ENCODE assay signal across 8 mouse cellular contexts in genomic region chr10:128674469-128675008, GRCm38 (mm10). TPM values are rescaled to one million over a fixed set of nuclear protein-coding genes. Genes with fewer than 3 reads are reported as not detected.
DNase-seq lines count a peak whose midpoint lies in the region; ATAC-seq and TF ChIP-seq lines count a peak whose summit lies in the region.

No protein-coding gene starts in this region.

- ATAC-seq in heart, embryonic 13.5 days (ENCODE audit: extremely low read depth, insufficient number of reproducible peaks, low FRiP score, low TSS enrichment), result no peak
- no peak for ATAC-seq in midbrain, embryonic 13.5 days

- TF ChIP-seq CTCF in liver, adult 2 months (IDR thresholded peaks at IDR 0.05; ENCODE audit: low read depth, low read length), result peak; percentile 50; the same call in 1 of the 2 replicates

- no peak for TF ChIP-seq POLR2A in liver, adult 2 months (IDR thresholded peaks at IDR 0.05; ENCODE audit: extremely low read depth, insufficient read depth, low read length)

- H3K4me1 ChIP-seq in liver, adult 2 months (ENCODE audit: control insufficient read depth, insufficient read depth, low read length), result peaks cover 3% of the 10 kb centered on the region
- H3K4me1 ChIP-seq in heart, embryonic 13.5 days, result peaks cover 12% of the 10 kb centered on the region
- H3K4me1 ChIP-seq in limb, embryonic 10.5 days, result peaks cover 21% of the 10 kb centered on the region
- H3K4me1 ChIP-seq in midbrain, embryonic 13.5 days (replicated peaks), result peaks cover 14% of the 10 kb centered on the region

- peaks cover 12% of the 10 kb centered on the region for H3K36me3 ChIP-seq in liver, adult 2 months (ENCODE audit: control insufficient read depth, insufficient read depth, low read length)
- peaks cover 25% of the 10 kb centered on the region for H3K36me3 ChIP-seq in heart, embryonic 13.5 days
- H3K36me3 ChIP-seq in limb, embryonic 10.5 days, result peaks cover 22% of the 10 kb centered on the region
- H3K36me3 ChIP-seq in midbrain, embryonic 13.5 days, result peaks cover 22% of the 10 kb centered on the region

- H3K4me3 ChIP-seq in liver, adult 2 months (ENCODE audit: insufficient read depth, low read depth, low read length), result peak overlapping the region; percentile 73
- H3K4me3 ChIP-seq in heart, embryonic 13.5 days, result peak overlapping the region; percentile 77
- peak overlapping the region; percentile 81 for H3K4me3 ChIP-seq in limb, embryonic 10.5 days
- peak overlapping the region; percentile 63 for H3K4me3 ChIP-seq in midbrain, embryonic 13.5 days (replicated peaks)

- H3K79me2 ChIP-seq in liver, adult 2 months (ENCODE audit: control insufficient read depth, insufficient read depth, low read length), result no peaks in the 10 kb centered on the region

- DNase-seq in liver, adult 2 months (ENCODE audit: extremely low read depth, low read depth, low spot score), result peak; percentile 68
- no peak for DNase-seq in liver
- peak; percentile 51 for DNase-seq in c-Kit-negative CD71-positive TER-119-positive erythroid progenitor cells, embryonic 14.5 days (ENCODE audit: low read depth, low spot score)
- DNase-seq in limb, embryonic 10.5 days (ENCODE audit: low spot score), result no peak
- no peak for DNase-seq in frontal cortex, postnatal 14 days (ENCODE audit: low spot score in 2 of 2)
- no peak for DNase-seq in right cerebral cortex, postnatal 14 days

- H3K27me3 ChIP-seq in liver, adult 2 months (ENCODE audit: control insufficient read depth, insufficient read depth, low read length), result no peaks in the 10 kb centered on the region
- H3K27me3 ChIP-seq in heart, embryonic 13.5 days (replicated peaks), result 0 out of 2 replicates have a peak, but pooled peaks cover 6% of the 10 kb centered on the region
- no peaks in the 10 kb centered on the region; the same call in 1 of the 2 replicates for H3K27me3 ChIP-seq in limb, embryonic 10.5 days (ENCODE audit: low read depth, poor library complexity, severe bottlenecking)
- H3K27me3 ChIP-seq in midbrain, embryonic 13.5 days, result no peaks in the 10 kb centered on the region; the same call in 1 of the 2 replicates

- WGBS in liver, adult 2 months, result under 1% methylated on average over 9 of the region's 9 CpGs
- WGBS in heart, embryonic 13.5 days, result under 1% methylated on average over 9 of the region's 9 CpGs
- 4% methylated on average over 9 of the region's 9 CpGs for WGBS in limb, embryonic 10.5 days
- WGBS in midbrain, embryonic 13.5 days, result 2% methylated on average over 9 of the region's 9 CpGs

- peak overlapping the region; percentile 75 for H3K9ac ChIP-seq in liver, adult 2 months (ENCODE audit: low read depth, low read length)
- H3K9ac ChIP-seq in heart, embryonic 13.5 days, result peak overlapping the region; percentile 84
- peak overlapping the region; percentile 75 for H3K9ac ChIP-seq in midbrain, embryonic 13.5 days (replicated peaks)

- peak overlapping the region; percentile 85 for H3K4me2 ChIP-seq in heart, embryonic 13.5 days
- H3K4me2 ChIP-seq in midbrain, embryonic 13.5 days (replicated peaks), result peak overlapping the region; percentile 84

- peak overlapping the region; percentile 89 for H3K27ac ChIP-seq in liver, adult 2 months (replicated peaks; ENCODE audit: insufficient read depth, low read depth, low read length)
- H3K27ac ChIP-seq in heart, embryonic 13.5 days (replicated peaks), result peak overlapping the region; percentile 55
- H3K27ac ChIP-seq in limb, embryonic 10.5 days, result no peak overlapping the region
- H3K27ac ChIP-seq in midbrain, embryonic 13.5 days, result peak overlapping the region; percentile 30; the same call in 1 of the 2 replicates

- H3K9me3 ChIP-seq in heart, embryonic 13.5 days, result no peaks in the 10 kb centered on the region
- no peaks in the 10 kb centered on the region for H3K9me3 ChIP-seq in limb, embryonic 10.5 days (replicated peaks)
- no peaks in the 10 kb centered on the region for H3K9me3 ChIP-seq in midbrain, embryonic 13.5 days

RNA-seq across cellular contexts. Expression of gene Suox, which starts 0.7 kb away (rescaled TPM):
- 135 and 145 TPM in 2 replicates for total RNA-seq in liver, adult 2 months (2014; rRNA removed)
- polyA plus RNA-seq in liver, adult 2 months (2012; rRNA removed), result 103 and 168 TPM in 2 replicates
- polyA plus RNA-seq in heart, embryonic 13.5 days (2015; fragmentation: Nextera tagmentation; extraction: Ambion mirVana), result 11.1 and 12.4 TPM in 2 replicates
- 11.3 and 12.5 TPM in 2 replicates for polyA plus RNA-seq in limb, embryonic 10.5 days (2016; fragmentation: Nextera tagmentation; extraction: Ambion mirVana)
- 13.0 and 13.7 TPM in 2 replicates for polyA plus RNA-seq in midbrain, embryonic 13.5 days (2015; fragmentation: Nextera tagmentation; extraction: Ambion mirVana)

RNA-seq across cellular contexts. Expression of gene Rab5b, which starts 21.5 kb away (rescaled TPM):
- 68.6 and 74.0 TPM in 2 replicates for total RNA-seq in liver, adult 2 months (2014; rRNA removed)
- polyA plus RNA-seq in liver, adult 2 months (2012; rRNA removed), result 78.8 and 80.5 TPM in 2 replicates
- 60.4 and 62.1 TPM in 2 replicates for polyA plus RNA-seq in heart, embryonic 13.5 days (2015; fragmentation: Nextera tagmentation; extraction: Ambion mirVana)
- 54.0 and 68.0 TPM in 2 replicates for polyA plus RNA-seq in limb, embryonic 10.5 days (2016; fragmentation: Nextera tagmentation; extraction: Ambion mirVana)
- 106 and 107 TPM in 2 replicates for polyA plus RNA-seq in midbrain, embryonic 13.5 days (2015; fragmentation: Nextera tagmentation; extraction: Ambion mirVana)

RNA-seq across cellular contexts. Expression of gene Ikzf4, which starts 28.7 kb away (rescaled TPM):
- total RNA-seq in liver, adult 2 months (2014; rRNA removed), result 0.09 and 0.13 TPM in 2 replicates
- polyA plus RNA-seq in liver, adult 2 months (2012; rRNA removed), result 0.60 and 0.80 TPM in 2 replicates
- 1.3 TPM in 2 replicates for polyA plus RNA-seq in heart, embryonic 13.5 days (2015; fragmentation: Nextera tagmentation; extraction: Ambion mirVana)
- polyA plus RNA-seq in limb, embryonic 10.5 days (2016; fragmentation: Nextera tagmentation; extraction: Ambion mirVana), result 2.4 and 2.9 TPM in 2 replicates
- 16.5 and 17.0 TPM in 2 replicates for polyA plus RNA-seq in midbrain, embryonic 13.5 days (2015; fragmentation: Nextera tagmentation; extraction: Ambion mirVana)

RNA-seq across cellular contexts. Expression of gene Pmel, which starts 29.5 kb away (rescaled TPM):
- 0.09 and 0.40 TPM in 2 replicates for total RNA-seq in liver, adult 2 months (2014; rRNA removed)
- 0.72 and 0.83 TPM in 2 replicates for polyA plus RNA-seq in liver, adult 2 months (2012; rRNA removed)
- polyA plus RNA-seq in heart, embryonic 13.5 days (2015; fragmentation: Nextera tagmentation; extraction: Ambion mirVana), result 1.6 and 2.6 TPM in 2 replicates
- 0.25 and 0.55 TPM in 2 replicates for polyA plus RNA-seq in limb, embryonic 10.5 days (2016; fragmentation: Nextera tagmentation; extraction: Ambion mirVana)
- 0.09 and 0.15 TPM in 2 replicates for polyA plus RNA-seq in midbrain, embryonic 13.5 days (2015; fragmentation: Nextera tagmentation; extraction: Ambion mirVana)

RNA-seq across cellular contexts. Expression of gene Cdk2, which starts 30.3 kb away (rescaled TPM):
- total RNA-seq in liver, adult 2 months (2014; rRNA removed), result 4.7 and 7.6 TPM in 2 replicates
- 7.0 and 8.3 TPM in 2 replicates for polyA plus RNA-seq in liver, adult 2 months (2012; rRNA removed)
- polyA plus RNA-seq in heart, embryonic 13.5 days (2015; fragmentation: Nextera tagmentation; extraction: Ambion mirVana), result 86.6 and 92.0 TPM in 2 replicates
- 136 and 150 TPM in 2 replicates for polyA plus RNA-seq in limb, embryonic 10.5 days (2016; fragmentation: Nextera tagmentation; extraction: Ambion mirVana)
- polyA plus RNA-seq in midbrain, embryonic 13.5 days (2015; fragmentation: Nextera tagmentation; extraction: Ambion mirVana), result 36.2 TPM in 2 replicates

Comparison
In these comparisons a context has a peak if more than half of its experiments do, and no peak if none do; other contexts are left out.
1. DNase-seq: peak in liver, adult 2 months (single experiment) and c-Kit-negative CD71-positive TER-119-positive erythroid progenitor cells, embryonic 14.5 days (single experiment); none in liver (single experiment), limb, embryonic 10.5 days (single experiment), frontal cortex, postnatal 14 days (0 of 2) and right cerebral cortex, postnatal 14 days (single experiment).
2. Peak in every context shown above with its lines, with median percentiles within 50 percentile points of each other: H3K4me3 ChIP-seq and H3K9ac ChIP-seq.